Mouse (Mus musculus) embryonic facial prominence, embryonic 15.5 days (tissue): ENCODE measurements around the gene 1600015I10Rik. TPM values are rescaled to one million over a fixed set of nuclear protein-coding genes. Genes with fewer than 3 reads are reported as not detected.
"Not testable (repeated sequence)": the region's sequence is repeated elsewhere in the genome, so short reads cannot be mapped to it uniquely, and the experiment has no call there.

Experiments
- ATAC-seq: fragments of 200-750 bp; cut with Nextera tagmentation; 2 replicates; pipeline ENCODE4 v1.8.0; 2017; ENCODE audit warnings: low read depth, moderate TSS enrichment; ENCODE audit not compliant: insufficient number of reproducible peaks, low FRiP score, low TSS enrichment
- H3K27ac ChIP-seq: fragments of 300-500 bp; sonication (generic); replicated peaks from 2 replicates; pipeline ENCODE4 v1.5.1; 2015; ENCODE audit warnings: mild to moderate bottlenecking, inconsistent platforms
- H3K27me3 ChIP-seq: fragments of 300-500 bp; sonication (generic); 2 replicates; pipeline ENCODE4 v1.6.1; 2015; ENCODE audit warnings: inconsistent platforms
- H3K36me3 ChIP-seq: fragments of 300-500 bp; sonication (generic); 2 replicates; pipeline ENCODE4 v1.6.1; 2015; ENCODE audit warnings: mild to moderate bottlenecking, inconsistent platforms
- H3K4me1 ChIP-seq: fragments of 300-500 bp; sonication (generic); 2 replicates; pipeline ENCODE4 v1.6.1; 2015; ENCODE audit warnings: inconsistent platforms
- H3K4me2 ChIP-seq: fragments of 300-500 bp; sonication (generic); replicated peaks from 2 replicates; pipeline ENCODE4 v1.6.1; 2015; ENCODE audit warnings: mild to moderate bottlenecking, inconsistent platforms
- H3K4me3 ChIP-seq: fragments of 300-500 bp; sonication (generic); replicated peaks from 2 replicates; pipeline ENCODE4 v1.5.1; 2015; ENCODE audit warnings: mild to moderate bottlenecking, inconsistent platforms
- H3K9ac ChIP-seq: fragments of 300-500 bp; sonication (generic); 2 replicates; pipeline ENCODE4 v1.6.1; 2015; ENCODE audit warnings: inconsistent platforms
- H3K9me3 ChIP-seq: fragments of 300-500 bp; sonication (generic); replicated peaks from 2 replicates; pipeline ENCODE4 v1.6.1; 2016; ENCODE audit warnings: inconsistent platforms
- WGBS: fragments of 180-500 bp; shearing (Covaris S2); methylation state at CpG from one replicate; pipeline ENCODE4 v1.1.7; 2015; 5-methylcytosine and 5-hydroxymethylcytosine counted together
- polyA plus RNA-seq: library from polyadenylated mRNA; unstranded; fragments of >200 nt; fragmentation: Nextera tagmentation; extraction: Ambion mirVana; gene quantifications from 2 replicates; pipeline ENCODE4 v1.2.1, GENCODE M21; 2015

1600015I10Rik gene
- polyA plus RNA-seq, result not detected in 2 replicates

GRCm38 (mm10) chr6:48929595-48929994, at the start of gene 1600015I10Rik:
Gene 1600015I10Rik (plus strand): TSS chr6:48929895.
- no peak for ATAC-seq
- WGBS, result 81% methylated on average over 5 of the region's 5 CpGs
- H3K4me2 ChIP-seq, result no peak within 1 kb of the TSS
- no peak within 1 kb of the TSS for H3K9ac ChIP-seq
- no peak within 1 kb of the TSS for H3K4me3 ChIP-seq
- H3K9me3 ChIP-seq, result no peaks in the 10 kb centered on the region
- no peaks in the 10 kb centered on the region for H3K36me3 ChIP-seq
- no peak within 1 kb of the TSS for H3K27ac ChIP-seq
- H3K27me3 ChIP-seq, result no peaks in the 10 kb centered on the region
- no peaks in the 10 kb centered on the region for H3K4me1 ChIP-seq

DNA sequence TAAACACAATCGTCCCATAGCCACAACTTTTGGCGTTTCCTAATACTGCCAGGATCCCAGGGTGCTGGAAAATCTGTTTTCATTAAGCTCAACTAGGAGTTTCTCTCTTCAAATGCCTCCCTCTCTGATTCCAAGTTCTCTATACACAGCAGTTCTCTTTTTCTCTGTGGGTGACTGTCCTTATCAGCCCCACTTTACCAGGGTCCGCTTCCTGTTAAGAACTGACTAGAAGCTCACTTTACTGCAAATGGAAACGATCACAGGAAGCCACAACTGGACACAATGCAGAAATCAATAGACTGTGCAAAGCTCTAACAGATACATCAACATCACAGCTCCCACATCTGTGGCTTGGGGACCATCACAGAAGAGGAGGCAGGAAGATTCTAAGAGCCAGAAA, 35.5 kb upstream of the 1600015I10Rik start:
- no peak overlapping the region for H3K4me2 ChIP-seq
- H3K36me3 ChIP-seq, result no peaks in the 10 kb centered on the region
- no peak overlapping the region for H3K27ac ChIP-seq
- H3K4me3 ChIP-seq, result no peak overlapping the region
- WGBS, result 75% methylated on average over 4 of the region's 4 CpGs
- H3K9me3 ChIP-seq, result no peaks in the 10 kb centered on the region
- H3K9ac ChIP-seq, result no peak overlapping the region
- H3K4me1 ChIP-seq, result no peaks in the 10 kb centered on the region
- no peaks in the 10 kb centered on the region for H3K27me3 ChIP-seq
- no peak for ATAC-seq

GRCm38 (mm10) chr6:48894938-48895818, 34.5 kb upstream of the 1600015I10Rik start:
- Histone ChIP-seq H3K4me2 (no peak overlapping the region), H3K27me3 (no peaks in the 10 kb centered on the region), H3K27ac (no peak overlapping the region), H3K4me3 (no peak overlapping the region), H3K36me3 (no peaks in the 10 kb centered on the region), H3K9me3 (no peaks in the 10 kb centered on the region), H3K9ac (no peak overlapping the region), H3K4me1 (no peaks in the 10 kb centered on the region)
- ATAC-seq, result no peak
- 85% methylated on average over 8 of the region's 8 CpGs for WGBS

GRCm38 (mm10) chr6:48895941-48896340, 33.8 kb upstream of the 1600015I10Rik start:
- no peak for ATAC-seq
- WGBS, result 88% methylated on average over 5 of the region's 5 CpGs
- Histone ChIP-seq H3K9me3 (no peaks in the 10 kb centered on the region), H3K4me1 (no peaks in the 10 kb centered on the region), H3K9ac (no peak overlapping the region), H3K36me3 (no peaks in the 10 kb centered on the region), H3K27me3 (no peaks in the 10 kb centered on the region), H3K4me2 (no peak overlapping the region), H3K27ac (no peak overlapping the region), H3K4me3 (no peak overlapping the region)

DNA sequence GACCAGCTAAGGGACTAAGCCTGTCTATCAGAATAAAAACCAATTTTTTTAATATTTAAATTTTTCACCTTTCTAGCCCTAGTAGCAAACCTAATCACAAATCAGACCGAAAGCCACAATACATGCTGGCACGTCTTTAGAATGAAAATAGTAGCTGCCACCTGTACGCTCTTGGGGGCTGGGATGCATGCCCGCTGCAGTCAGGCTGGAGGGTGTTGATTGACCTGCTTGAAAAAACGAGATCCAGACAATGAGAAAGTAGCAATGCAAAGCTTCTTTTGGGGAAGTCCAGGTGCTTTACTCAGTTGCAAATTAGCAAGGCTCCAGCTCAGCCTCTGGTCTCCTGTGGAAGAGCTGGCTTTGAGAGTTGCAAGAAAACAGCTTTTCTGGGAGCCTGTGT, 32.7 kb upstream of the 1600015I10Rik start:
- Histone ChIP-seq H3K36me3 (no peaks in the 10 kb centered on the region), H3K27ac (no peak overlapping the region), H3K4me3 (no peak overlapping the region), H3K9me3 (no peaks in the 10 kb centered on the region), H3K9ac (no peak overlapping the region), H3K4me2 (no peak overlapping the region), H3K4me1 (no peaks in the 10 kb centered on the region), H3K27me3 (no peaks in the 10 kb centered on the region)
- ATAC-seq, result no peak
- WGBS, result 81% methylated on average over 5 of the region's 5 CpGs

GRCm38 (mm10) chr6:48901316-48901715, 28.4 kb upstream of the 1600015I10Rik start:
- H3K9ac ChIP-seq, H3K36me3 ChIP-seq, H3K9me3 ChIP-seq, H3K27me3 ChIP-seq, H3K27ac ChIP-seq, ATAC-seq, H3K4me1 ChIP-seq, H3K4me3 ChIP-seq, H3K4me2 ChIP-seq: not testable (repeated sequence)
- 85% methylated on average over 11 of the region's 11 CpGs for WGBS

DNA sequence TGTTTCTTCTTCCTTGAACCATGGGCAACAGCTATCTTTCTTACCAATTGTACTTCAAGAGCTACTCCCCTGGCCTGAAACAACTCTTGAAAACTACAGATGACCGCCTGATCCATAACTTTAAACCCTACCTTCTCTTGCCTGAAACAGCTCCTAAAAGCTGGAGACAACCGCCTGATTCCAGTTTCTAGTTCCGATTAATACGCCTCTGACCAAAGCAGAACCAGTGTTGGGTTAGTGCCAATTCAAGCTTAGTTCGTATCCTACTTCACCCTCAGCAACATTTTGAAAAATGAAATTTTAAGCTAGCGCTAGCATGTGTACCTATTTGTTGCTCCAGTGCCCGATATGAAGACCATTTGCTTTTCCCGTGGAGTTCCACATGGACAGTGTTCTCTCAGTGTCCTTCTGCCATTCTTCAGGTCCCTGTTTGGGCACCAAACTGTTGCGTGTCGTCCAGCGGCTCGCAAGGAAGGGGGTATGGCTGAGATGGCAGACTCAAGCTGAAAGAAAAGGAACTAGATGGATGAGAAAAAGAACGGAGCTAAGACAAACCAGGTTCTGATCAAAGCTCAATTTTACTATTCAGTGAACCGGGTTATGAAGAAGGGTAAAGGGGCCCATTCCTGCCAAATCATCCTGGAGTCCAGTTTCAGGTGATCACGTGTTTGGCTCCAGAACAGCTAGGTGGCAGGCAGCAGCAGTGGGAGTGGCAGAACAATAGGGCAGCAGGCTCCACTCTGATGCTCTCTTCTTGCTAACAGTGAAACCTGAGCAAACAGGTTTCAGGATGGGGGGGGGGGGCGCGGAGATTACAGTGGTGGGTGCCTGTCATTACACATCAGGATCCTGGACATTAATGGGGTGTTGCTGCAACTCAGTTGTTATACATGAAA, 26.9 kb upstream of the 1600015I10Rik start:
- no peak overlapping the region for H3K9ac ChIP-seq
- WGBS, result 82% methylated on average over 17 of the region's 17 CpGs
- ATAC-seq, result no peak

DNA sequence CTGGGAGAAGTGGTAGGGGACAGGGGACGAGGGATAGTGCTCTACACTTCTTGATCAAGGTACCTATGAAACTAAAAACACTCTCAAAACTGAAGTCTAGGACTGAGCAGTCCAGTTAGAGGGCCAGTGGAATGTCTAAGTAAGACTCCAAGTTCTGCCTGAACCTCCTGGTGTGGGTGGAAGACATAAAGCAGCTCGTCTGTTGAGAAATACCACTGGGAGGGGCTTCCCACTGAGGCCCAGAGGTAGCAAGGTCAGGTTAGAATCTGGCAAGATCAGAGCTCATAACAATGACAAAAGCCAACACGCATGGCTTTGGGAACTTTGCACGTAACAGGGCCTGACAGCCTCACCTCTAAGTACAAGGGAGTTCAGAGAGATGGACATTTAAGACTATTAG, 26.3 kb upstream of the 1600015I10Rik start:
- H3K4me1 ChIP-seq, result no peaks in the 10 kb centered on the region
- no peak overlapping the region for H3K27ac ChIP-seq
- H3K4me3 ChIP-seq, result no peak overlapping the region
- no peak overlapping the region for H3K4me2 ChIP-seq
- H3K9ac ChIP-seq, result no peak overlapping the region
- no peaks in the 10 kb centered on the region for H3K9me3 ChIP-seq
- no peak for ATAC-seq
- no peaks in the 10 kb centered on the region for H3K27me3 ChIP-seq
- H3K36me3 ChIP-seq, result no peaks in the 10 kb centered on the region
- 65% methylated on average over 4 of the region's 4 CpGs for WGBS

More for the DNA sequence above, 26.9 kb upstream of the 1600015I10Rik start:
- Histone ChIP-seq H3K36me3 (no peaks in the 10 kb centered on the region), H3K4me2 (no peak overlapping the region), H3K9me3 (no peaks in the 10 kb centered on the region), H3K27ac (no peak overlapping the region), H3K4me3 (no peak overlapping the region), H3K4me1 (no peaks in the 10 kb centered on the region), H3K27me3 (no peaks in the 10 kb centered on the region)

DNA sequence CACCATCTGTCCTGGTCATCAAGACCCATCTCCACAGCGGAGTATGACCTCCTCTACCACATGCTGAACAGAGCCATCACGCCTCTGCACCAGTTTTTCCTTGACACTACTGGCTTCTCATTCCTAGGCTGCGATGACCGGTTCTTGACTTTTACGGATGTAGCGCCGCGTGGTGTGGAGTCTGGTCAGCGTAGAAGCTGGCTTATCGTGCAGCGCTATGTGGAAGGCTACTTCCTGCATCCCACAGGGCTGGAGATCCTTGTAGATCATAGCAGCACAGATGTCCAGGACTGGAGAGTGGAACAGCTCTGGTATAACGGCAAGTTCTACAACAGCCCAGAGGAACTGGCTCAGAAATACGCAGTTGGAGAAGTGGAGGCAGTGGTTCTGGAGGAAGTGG, 24.1 kb upstream of the 1600015I10Rik start:
- Histone ChIP-seq H3K36me3 (no peaks in the 10 kb centered on the region), H3K9ac (no peak overlapping the region), H3K4me2 (no peak overlapping the region), H3K4me1 (no peaks in the 10 kb centered on the region), H3K27me3 (no peaks in the 10 kb centered on the region), H3K27ac (no peak overlapping the region), H3K9me3 (no peaks in the 10 kb centered on the region), H3K4me3 (no peak overlapping the region)
- WGBS, result 91% methylated on average over 13 of the region's 13 CpGs
- no peak for ATAC-seq

DNA sequence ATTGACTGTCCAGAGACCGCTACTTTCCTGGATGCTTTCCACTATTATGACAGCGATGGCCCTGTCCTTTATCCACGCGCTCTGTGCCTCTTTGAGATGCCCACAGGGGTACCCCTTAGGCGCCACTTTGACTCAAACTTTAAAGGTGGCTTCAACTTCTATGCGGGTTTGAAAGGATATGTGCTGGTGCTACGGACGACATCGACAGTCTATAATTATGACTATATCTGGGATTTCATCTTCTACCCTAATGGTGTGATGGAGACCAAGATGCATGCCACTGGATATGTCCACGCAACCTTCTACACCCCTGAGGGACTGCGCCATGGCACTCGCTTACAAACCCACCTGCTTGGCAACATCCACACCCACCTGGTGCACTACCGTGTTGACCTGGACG, 23.3 kb upstream of the 1600015I10Rik start:
- no peaks in the 10 kb centered on the region for H3K27me3 ChIP-seq
- 93% methylated on average over 14 of the region's 14 CpGs for WGBS
- H3K9ac ChIP-seq, result no peak overlapping the region
- no peak overlapping the region for H3K4me3 ChIP-seq
- no peaks in the 10 kb centered on the region for H3K36me3 ChIP-seq
- ATAC-seq, result no peak
- H3K9me3 ChIP-seq, result no peaks in the 10 kb centered on the region
- no peak overlapping the region for H3K4me2 ChIP-seq
- no peak overlapping the region for H3K27ac ChIP-seq
- H3K4me1 ChIP-seq, result no peaks in the 10 kb centered on the region

- H3K4me2 ChIP-seq, result no peak overlapping the region
- no peaks in the 10 kb centered on the region for H3K36me3 ChIP-seq
- H3K9me3 ChIP-seq, result no peaks in the 10 kb centered on the region
- H3K4me1 ChIP-seq, result no peaks in the 10 kb centered on the region
- WGBS, result 77% methylated on average over 1 of the region's 1 CpGs
- no peak overlapping the region for H3K27ac ChIP-seq
- ATAC-seq, result no peak
- H3K27me3 ChIP-seq, result no peaks in the 10 kb centered on the region
- no peak overlapping the region for H3K4me3 ChIP-seq
- H3K9ac ChIP-seq, result no peak overlapping the region
Observed at GRCm38 (mm10) chr6:48909229-48909628, 20.5 kb upstream of the 1600015I10Rik start.
